Mouse (Mus musculus) A20 (cell line): ENCODE results near the gene Hapln2.

Source experiments
- DNase-seq: peaks from one replicate; pipeline ENCODE4 v3.0.0-alpha.2; 2011; ENCODE audit warnings: low read depth, low spot score

Hapln2 gene

DNA sequence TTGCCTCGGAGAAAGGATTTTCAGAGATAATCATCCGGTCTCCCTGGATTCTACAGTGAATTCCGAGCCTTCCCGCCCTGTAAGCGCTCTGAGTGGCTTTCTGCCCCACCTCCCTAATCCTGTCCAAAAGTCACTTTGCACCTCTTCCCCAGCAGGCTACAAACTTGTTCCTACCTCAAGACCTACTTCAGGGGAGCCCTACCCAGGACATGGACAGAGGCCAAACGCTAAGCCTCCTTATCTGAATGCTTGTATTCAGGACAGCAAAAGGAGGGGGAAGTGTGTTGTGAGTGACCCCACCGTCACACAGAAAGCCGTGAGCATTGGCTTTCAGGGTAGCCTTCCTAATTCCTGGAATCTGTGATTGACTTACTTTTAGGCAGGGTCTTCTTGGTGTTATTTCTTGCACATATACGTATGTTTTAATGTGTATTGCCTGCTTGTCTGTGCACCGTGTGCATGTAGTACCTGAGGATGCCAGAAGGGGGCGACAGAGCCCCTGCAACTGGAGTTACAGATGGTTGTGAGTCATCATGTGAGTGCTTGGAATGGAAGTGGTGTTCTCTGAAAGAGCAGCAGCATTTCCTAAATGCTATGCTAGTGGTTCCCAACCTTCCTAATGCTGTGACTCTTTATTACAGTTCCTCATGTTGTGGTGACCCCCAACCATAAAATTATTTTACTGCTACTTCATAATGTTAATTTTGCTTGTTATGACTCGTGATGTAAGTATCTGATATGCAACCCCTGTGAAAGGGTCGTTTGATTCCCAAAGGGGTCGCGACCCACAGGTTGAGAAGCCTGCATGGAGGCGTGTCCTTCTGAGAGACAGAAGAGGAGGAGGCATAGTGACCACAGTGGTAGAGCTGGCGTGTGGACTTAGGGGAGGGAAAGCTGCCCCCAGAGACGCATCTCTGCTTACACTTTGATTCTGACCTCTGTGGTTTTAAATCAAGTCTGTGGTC is 21.3 kb downstream of the Hapln2 start:
- DNase-seq = peak; percentile 45

DNA sequence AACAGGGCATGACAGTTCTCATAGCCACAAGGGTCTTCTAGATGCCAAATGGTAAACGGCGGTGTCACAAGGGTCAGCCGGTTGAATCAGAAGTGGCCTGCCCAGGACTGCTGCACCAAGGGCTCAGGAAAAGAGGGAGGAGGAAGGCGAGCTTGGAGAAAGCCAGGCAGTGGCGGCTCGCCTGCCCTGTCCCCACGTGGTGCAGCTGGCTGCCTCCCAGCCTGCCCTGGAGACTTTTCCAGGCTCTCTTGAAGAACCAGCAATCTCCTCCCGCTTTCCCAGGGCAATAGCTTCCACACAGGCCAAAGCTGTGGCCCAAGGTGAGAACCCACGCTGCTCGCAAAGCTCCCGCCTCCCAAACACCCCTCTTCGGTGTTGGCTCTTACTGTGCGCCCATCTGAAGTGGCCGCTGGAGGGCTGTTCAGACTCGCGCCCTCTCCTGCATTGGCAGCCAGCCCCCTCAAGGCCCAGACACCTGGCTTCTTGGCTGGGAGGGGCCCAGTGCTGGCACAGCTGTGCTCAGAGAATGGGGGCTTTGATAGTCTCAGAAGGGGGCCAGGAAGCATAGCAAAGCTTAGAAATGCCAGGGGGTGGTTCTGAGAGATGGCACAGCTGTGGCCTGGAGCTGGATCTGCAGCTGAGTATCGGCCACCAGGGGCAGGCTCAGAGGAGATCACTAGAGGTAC is 24.9 kb downstream of the Hapln2 start:
- DNase-seq = no peak

DNA sequence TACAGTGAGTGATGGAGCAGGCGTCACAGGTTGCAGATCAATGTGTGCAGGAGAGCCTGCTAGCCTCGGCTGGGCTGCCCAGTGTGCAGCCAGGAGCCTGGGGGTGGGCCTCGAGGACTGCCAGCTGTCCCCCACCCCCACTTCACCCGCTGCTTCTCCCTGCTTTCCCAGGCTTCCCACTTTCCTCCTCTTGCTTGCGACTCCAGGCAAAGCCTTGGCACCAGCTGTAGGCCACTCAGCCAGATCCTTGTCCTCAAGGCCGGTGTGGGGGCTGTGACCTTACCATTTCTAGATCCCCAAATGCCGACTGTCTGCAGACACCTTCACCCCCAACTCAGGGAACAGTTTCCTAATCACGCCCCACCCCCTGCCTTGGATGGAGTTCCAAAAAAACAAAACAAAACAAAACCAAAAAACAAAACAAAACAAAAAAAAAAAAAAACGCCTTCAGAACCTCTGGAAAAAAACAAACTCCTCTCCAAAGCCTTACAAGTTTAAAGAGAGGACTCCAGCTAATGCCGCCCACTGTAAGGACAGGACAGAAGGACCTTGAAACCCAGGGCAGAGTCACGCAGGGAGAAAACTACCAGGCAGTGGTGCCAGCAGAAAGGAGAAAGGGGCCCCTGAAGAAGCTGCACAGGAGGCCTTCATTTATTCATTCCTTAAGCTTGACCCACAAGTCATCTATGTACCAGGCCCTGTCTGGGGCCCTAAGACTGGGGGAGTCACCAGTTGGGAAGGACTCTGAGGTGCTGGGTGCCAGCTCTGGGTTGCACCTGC is 26.4 kb downstream of the Hapln2 start:
- DNase-seq = no peak

DNA sequence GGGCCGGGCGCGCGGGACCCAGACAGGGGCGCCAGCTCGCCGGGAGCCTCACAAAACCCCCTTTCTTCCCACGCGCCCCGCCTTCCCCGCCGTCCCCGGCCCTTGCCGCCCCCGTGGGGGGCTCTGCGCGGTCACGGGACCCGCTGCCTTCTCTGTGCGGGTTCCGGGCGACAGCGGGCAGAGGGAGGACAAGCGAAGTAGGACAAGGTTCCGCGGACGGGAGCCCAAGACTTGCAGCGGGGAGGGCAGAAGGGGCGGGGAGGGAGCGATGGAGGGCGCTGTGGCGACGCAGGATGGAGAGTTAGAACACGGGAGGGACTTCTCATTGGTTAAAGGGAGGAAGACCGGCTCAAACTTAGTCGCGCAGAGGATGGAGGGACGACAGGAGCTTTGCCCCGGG is 27.2 kb downstream of the Hapln2 start, which contains the start of gene Bcan:
Bcan (minus strand) TSS at position 50 of the 400 bp plus-strand sequence.
- DNase-seq = no peak

DNA sequence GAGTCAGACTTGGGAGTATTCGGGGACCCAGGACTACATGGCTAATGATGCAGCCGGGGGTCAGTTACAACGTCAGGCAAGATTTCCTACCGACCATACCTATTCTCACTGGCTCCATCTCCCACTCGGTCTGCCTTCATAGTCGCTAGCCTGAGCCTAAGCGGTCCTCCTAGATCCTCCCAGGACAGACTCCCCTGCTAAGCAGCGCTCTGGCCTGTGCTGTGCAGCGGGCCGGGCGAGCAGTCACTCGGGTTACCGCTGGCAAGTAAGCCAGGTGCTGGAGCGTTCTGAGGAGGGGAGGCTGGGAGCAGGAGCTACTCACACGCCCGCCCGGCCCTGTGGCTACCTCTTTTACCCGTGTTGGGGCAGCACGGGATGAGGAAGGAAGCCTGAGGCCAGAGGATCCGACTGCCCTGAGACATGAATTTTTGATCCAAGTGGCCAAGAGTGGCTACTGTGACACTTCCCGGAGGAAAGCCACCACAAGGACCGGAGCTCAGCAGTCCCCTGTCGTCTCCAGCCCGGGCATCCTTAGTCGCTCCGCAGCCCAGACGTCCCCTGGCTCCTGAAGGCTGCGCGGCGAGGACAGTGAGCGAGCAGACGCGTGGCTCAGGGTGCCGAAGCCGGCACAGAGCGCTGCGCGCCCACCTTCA is 28.0 kb downstream of the Hapln2 start:
- DNase-seq = no peak

DNA sequence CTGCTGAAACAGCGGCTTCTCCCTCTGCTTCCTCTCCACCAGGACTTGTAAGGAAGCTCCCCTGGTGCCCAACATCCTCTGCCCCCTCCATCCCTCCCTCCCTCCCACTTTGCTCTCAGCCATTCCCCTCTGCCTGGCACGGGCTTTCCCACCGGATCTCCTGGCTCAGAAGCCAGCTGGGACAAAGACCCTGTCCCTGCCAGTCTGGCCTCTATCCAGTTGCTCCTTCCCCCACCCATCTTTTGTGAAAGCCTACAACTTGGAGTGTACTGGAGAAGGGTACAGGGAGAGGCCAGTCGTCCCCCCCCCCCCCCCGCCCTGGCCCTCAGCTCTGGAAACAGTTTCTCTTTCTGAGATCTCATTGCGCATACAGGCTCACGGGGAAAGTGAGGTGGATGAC is 28.6 kb downstream of the Hapln2 start:
- no peak for DNase-seq

DNA sequence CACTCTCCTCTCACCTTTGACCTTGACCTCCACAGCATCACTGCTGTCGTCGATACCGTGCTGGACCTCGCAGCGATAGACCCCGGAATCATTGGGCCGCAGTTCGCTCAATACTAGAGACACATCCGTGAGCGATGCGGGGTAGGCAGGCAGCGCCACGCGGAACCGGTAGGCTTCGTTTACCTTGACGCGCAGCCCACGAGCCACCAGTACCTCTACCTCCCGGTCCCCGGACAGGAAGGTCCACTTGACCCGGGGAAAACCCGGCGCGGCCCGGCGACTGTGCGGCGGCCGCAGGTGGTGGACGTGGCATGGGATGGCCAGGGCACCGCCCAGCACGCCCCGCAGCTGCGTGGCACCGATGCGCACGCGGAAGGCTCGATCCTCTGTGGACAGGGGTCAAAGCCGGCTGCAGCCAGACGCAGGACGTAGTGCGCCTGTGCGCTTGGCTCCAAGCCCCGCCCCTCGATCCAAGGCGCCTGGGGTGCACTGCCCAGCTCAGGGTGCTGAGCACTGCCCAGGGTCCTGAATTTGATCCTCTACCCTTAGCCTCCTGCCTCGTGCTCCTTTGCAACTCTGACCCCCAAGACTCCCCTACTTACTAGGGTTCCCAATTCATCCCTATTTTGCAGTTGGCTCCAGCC is 30.3 kb downstream of the Hapln2 start:
- DNase-seq = no peak

DNA sequence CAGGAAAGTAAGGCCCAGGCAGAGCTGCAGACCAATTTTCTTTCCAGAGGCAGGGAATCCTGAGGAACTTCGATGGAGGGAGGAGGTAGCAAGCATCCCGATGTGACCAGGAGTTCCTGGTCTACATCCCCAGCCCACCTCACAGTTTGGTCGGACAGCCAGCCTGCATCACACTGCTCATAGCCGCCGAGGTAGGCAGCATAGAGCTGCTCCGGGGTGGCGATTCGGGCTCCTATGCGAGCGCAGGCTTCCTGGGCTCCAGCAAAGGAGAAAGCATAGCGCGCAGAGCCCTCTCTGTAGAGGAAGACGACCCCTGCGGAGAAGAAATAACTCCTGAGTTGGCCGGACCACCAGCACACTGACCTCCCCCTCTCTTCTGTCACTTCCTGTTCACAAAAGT is 31.0 kb downstream of the Hapln2 start:
- DNase-seq = no peak

DNA sequence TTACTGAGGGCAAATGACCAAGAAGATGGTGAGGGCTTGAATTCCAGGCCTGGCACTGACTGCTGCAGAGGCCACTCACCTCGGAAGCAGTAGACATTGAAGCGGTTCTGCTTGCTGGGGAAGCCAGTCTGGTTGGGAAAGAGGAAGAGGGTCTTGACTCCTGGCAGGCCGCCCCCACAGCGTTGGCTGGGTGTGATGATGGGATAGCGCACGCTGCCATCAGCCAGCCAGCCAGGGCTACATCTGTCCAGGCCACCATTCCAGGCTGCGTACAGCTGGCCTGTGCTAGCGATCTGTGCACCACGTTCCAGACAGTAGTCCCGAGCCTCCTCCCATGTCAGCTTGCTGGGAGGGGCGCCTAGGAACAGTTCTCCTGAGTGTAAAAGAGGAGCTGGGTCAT is 32.1 kb downstream of the Hapln2 start:
- DNase-seq = no peak

DNA sequence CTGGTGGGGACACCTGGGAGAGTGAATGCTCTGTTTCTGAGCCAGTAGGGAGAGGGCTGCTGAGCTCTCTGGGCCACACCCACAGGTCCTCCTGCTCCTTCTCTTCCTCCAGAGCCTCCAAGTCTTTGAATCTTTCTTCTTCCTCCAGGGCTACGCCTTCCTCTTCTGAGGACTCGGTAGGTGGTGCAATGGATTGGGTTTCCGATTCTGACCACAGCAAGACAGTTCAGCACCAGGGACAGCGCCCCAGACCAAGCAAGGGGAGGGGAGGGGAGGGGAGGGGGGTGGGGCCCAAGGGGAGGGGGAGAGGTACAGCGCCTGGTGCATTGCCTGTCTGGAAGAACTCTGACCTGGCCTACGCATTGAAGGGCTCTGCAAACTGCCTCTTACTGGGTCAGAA is 33.9 kb downstream of the Hapln2 start:
- DNase-seq = peak; percentile 34

DNA sequence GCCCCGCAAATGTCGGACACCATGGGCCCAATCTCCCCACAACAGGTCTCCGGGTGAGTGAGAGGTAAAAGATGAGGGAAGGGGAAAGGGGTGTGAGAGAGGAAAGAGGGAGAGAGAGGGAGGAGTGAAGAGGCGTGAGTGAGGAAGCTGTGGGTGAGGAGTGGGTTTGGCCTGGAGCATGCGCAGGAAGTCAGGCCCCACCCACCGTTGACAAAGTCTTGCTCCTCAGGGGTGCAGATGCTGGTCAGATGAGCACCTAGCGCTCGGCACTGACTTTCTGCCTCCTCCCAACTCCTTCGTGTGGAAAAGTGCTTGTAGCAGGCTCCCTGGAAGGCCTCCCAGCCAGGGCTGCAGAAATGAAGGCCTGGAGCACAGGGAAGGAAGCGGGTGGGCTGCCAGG is 37.4 kb downstream of the Hapln2 start:
- no peak for DNase-seq

DNA sequence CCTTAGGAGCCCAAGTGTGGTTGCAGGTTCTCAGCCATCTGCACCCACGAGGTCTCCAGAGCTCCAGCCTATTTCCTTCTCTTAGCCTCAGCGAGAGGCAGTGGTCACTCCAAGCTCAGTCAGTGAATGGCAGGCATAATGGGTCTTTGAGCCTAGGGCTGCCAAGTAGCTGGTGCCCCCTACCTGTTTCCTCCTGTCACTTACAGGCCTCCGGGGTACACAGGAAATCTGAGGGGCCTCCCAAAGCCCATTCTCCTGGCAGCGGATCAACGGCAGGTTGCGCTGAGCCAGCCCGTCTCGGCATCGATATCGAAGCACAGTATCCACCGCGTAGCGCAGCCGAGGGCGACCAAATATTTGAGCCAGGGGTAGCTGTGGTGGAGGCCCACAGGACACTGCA is 39.3 kb downstream of the Hapln2 start:
- no peak for DNase-seq

DNA sequence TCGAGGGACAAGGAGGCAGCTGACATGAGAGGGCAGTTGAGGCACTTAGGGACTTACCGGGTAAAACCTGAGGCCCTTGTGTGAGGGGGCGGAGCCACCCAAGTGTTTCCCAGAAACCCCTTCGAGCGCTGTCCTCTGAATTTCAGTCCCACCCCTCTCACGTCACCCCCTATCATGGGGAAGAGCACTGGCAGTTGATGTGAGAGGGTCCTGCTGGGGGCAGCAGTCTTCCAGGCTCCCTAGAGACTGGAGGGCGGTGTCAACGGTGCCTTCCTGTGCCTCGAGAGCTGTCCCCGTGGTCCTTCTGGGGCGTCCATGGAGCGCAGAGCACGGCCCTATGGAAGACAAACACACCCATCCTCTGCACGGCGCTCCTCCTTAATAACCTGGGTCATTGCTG is 39.8 kb downstream of the Hapln2 start:
- peak; percentile 92 for DNase-seq

DNA sequence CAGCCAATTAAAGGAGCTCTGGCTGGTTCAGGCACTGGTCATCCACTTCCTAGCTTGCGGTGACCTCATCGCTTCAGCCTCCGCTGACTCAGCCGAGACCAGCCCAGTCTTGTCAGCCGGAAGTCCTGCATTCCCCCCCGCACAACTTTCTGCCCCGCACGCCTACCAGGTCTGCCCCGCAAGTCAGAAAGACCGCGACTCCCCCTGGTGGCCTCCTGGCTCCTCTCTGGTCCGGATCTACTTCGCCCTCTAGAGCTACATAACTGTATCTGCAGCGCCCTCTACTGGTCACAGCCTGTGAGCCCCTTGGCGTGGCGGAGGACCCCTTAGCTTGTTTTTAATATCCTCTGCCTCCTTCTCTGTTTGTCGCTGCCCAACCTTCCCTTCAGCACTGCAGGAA is 40.5 kb downstream of the Hapln2 start:
- DNase-seq = peak; percentile 97

DNA sequence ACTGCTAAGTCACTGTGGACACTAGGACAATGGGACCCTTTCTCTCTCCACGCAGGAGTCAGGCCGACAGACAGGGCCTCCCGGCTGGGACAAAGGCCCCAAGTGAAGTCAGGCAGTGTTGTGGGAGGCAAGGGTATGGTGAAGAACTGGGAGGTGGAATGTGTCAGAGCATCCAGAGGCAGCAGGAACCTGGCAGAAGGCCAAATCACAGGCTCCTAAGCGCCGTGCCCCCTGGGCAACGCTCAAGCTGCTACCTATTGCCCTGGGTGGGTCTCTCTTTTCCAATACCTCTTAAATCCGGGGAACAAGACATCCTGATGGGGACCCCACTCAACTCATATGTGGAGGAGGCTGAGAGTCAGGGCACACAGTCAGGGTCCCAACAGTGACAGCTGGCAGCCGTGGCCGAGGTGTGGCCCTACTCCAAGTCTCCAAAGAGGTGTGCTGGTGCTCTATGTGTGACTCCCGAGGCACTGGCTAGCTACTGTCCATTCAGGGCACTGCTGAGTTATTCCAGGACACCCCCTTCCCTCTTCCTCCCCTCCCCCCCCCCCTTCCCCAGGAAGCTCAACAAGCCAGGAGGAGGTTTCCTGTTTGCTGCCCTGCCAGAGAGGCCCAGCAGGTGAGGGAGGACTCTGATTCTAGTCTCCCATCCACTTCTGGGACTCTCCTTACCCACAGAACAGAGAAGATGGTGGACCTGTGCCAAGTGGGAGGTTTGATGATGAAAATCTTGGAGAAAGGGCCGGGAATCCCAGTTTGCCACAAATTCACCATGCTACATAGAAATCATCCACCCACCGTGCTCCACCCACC is 41.7 kb downstream of the Hapln2 start:
- no peak for DNase-seq

DNA sequence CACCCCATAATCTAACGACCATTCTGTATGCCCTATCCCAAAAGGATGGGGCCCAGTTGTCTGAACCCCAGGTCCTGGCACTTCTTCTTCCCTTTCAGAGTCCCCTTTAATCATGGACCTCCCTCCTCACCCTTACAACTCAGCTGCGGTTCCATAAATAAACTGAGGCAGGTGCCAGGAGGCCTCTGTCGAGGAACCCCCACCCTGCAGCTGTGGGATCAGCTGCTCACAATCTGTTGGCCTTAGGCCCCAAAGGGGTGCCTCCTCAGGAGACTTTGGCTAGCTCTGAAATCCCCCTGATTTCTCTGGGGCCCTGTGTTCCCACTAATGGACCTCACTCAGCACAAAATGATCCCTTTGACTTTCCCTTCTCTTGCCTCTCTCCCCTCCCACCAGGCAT is 43.3 kb downstream of the Hapln2 start:
- peak; percentile 79 for DNase-seq

DNA sequence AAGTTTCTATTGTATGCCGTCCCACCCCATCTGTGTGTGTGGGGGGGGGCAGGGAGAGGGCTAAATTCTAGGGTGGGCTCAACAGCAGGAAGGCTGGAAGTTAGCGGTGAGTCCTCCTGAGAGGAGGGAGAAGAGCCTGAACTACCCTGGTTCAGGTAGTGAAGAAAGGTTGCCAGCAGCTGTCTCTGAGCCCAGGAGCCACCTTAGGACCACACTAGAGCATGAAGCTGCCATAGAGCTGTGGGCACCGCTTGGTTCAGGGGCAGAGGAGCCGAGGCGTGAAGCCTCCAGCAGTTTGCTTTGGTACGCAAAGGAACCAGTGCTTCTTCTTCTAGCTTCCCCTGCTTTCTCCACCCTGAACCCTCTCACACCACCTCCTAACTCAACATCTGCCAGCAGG is 43.8 kb downstream of the Hapln2 start:
- no peak for DNase-seq

DNA sequence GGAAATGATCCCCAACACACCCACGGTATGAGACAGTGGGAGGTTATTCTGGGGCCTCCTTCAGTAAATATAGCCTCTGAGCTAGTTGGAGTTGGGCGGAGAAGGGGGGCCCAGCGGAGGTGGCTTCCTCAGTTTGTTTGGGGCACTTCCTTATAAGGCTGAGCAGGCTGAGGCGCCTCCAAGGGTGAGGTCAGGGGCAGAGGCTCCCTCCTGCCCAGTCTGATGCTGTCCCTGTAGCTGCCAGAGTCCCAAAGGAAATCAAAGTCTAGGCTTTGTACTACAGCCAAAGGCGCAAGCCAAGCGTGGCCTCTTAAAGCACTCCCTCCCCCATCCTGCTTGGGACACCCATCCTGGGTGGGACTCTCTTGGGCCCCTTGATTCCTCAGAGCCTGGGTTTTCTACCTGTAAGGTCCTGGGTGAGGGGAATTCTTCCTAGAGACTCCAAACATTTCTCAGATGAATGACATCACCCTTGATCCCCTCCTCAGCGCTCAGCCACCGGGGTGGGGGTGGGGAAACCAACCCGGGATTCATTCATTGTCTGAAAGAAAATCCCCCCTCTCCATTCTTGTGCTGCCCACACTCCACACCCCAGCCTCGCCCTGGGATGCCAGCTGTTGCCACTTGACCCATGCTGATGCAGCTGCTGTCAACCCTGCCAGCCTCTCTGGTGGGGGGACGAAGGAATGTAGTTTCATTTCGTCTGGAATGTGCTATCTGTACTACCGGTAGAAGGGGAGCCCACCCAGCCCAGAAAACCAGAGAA is 44.4 kb downstream of the Hapln2 start:
- peak; percentile 36 for DNase-seq
